Mouse (Mus musculus) adrenal gland, postnatal 36 days (tissue): ENCODE measurements at regions not wholly inside any gene's neighbourhood (a gene's known extent, or its start where the extent isn't known, plus 50 kb on each side); places are given as distances from the start of the nearest gene placed in this dataset.

ENCODE experiments used
- DNase-seq, 2 experiments: peaks; one replicate each; pipeline ENCODE4 v3.0.0; 2021; ENCODE audit warnings: mixed read lengths in 1 of 2

- no peak for DNase-seq
These were observed 50.2 kb upstream of the Ncam1 start for GRCm38 (mm10) chr9:49848943-49849342.
